Mouse (Mus musculus) limb, embryonic 14.5 days (tissue): ENCODE measurements at regions not wholly inside any gene's neighbourhood (a gene's known extent, or its start where the extent isn't known, plus 50 kb on each side); places are given as distances from the start of the nearest gene placed in this dataset.
"Not testable (repeated sequence)": the region's sequence is repeated elsewhere in the genome, so short reads cannot be mapped to it uniquely, and the experiment has no call there.

Source experiments
- ATAC-seq: fragments of 200-750 bp; cut with Nextera tagmentation; 2 replicates; pipeline ENCODE4 v1.8.0; 2017; ENCODE audit warnings: low read depth, moderate number of reproducible peaks, moderate TSS enrichment; ENCODE audit not compliant: low FRiP score
- DNase-seq: peaks from one replicate; pipeline ENCODE4 v3.0.0-alpha.2; 2015; ENCODE audit warnings: low spot score
- H3K27ac ChIP-seq: fragments of 300-500 bp; sonication (generic); replicated peaks from 2 replicates; pipeline ENCODE4 v1.5.1; 2014; ENCODE audit warnings: low read depth, mild to moderate bottlenecking, low read length, moderate library complexity, mixed read lengths
- H3K27me3 ChIP-seq: fragments of 300-500 bp; sonication (generic); 2 replicates; pipeline ENCODE4 v1.6.1; 2014; ENCODE audit warnings: low read length, mixed read lengths; ENCODE audit not compliant: control insufficient read depth, insufficient read depth
- H3K36me3 ChIP-seq: fragments of 300-500 bp; sonication (generic); 2 replicates; pipeline ENCODE4 v1.6.1; 2014; ENCODE audit warnings: mild to moderate bottlenecking, low read length, moderate library complexity, mixed read lengths; ENCODE audit not compliant: control insufficient read depth, insufficient read depth
- H3K4me1 ChIP-seq: fragments of 300-500 bp; sonication (generic); 2 replicates; pipeline ENCODE4 v1.6.1; 2014; ENCODE audit warnings: antibody characterized with exemption, low read length, mixed read lengths; ENCODE audit not compliant: control insufficient read depth, insufficient read depth
- H3K4me2 ChIP-seq: fragments of 300-500 bp; sonication (generic); replicated peaks from 2 replicates; pipeline ENCODE4 v1.6.1; 2014; ENCODE audit warnings: low read depth, mild to moderate bottlenecking, low read length, moderate library complexity; ENCODE audit not compliant: severe bottlenecking
- H3K4me3 ChIP-seq: fragments of 300-500 bp; sonication (generic); replicated peaks from 2 replicates; pipeline ENCODE4 v1.5.1; 2014; ENCODE audit warnings: low read length
- H3K9ac ChIP-seq: fragments of 300-500 bp; sonication (generic); 2 replicates; pipeline ENCODE4 v1.6.1; 2014; ENCODE audit warnings: mild to moderate bottlenecking, low read depth, low read length, moderate library complexity; ENCODE audit not compliant: severe bottlenecking
- H3K9me3 ChIP-seq: fragments of 300-500 bp; sonication (generic); 2 replicates; pipeline ENCODE4 v1.6.1; 2016; ENCODE audit warnings: low read length; ENCODE audit not compliant: control insufficient read depth
- POLR2A ChIP-seq: fragments of 200-500 bp; IDR thresholded peaks from 2 replicates; pipeline ENCODE4 v1.8.0; 2012; ENCODE audit warnings: inconsistent platforms, mild to moderate bottlenecking, moderate library complexity, borderline replicate concordance; ENCODE audit not compliant: insufficient read depth, insufficient read length; ENCODE audit errors: extremely low read depth
- WGBS: fragments of 180-500 bp; shearing (Covaris S2); extraction: QIAGEN DNeasy Blood & Tissue Kit; methylation state at CpG from one replicate; pipeline ENCODE4 v1.1.7; 2014; 5-methylcytosine and 5-hydroxymethylcytosine counted together

GRCm38 (mm10) chrX:162307646-162308045 lies 148.1 kb upstream of the Nhs start:
- DNase-seq (no peak), ATAC-seq (no peak)
- H3K9me3 ChIP-seq = no peaks in the 10 kb centered on the region
- H3K27ac ChIP-seq = no peak overlapping the region
- no peak overlapping the region for H3K9ac ChIP-seq
- H3K27me3 ChIP-seq = no peaks in the 10 kb centered on the region
- H3K4me1 ChIP-seq = no peaks in the 10 kb centered on the region
- no peak for TF ChIP-seq POLR2A
- WGBS = 64% methylated on average over 2 of the region's 2 CpGs
- H3K36me3 ChIP-seq = no peaks in the 10 kb centered on the region
- no peak overlapping the region for H3K4me3 ChIP-seq
- no peak overlapping the region for H3K4me2 ChIP-seq

- no peak for TF ChIP-seq POLR2A
- no peak for ATAC-seq
- H3K27me3 ChIP-seq = no peaks in the 10 kb centered on the region
Observed at GRCm38 (mm10) chrX:162304145-162304544, 144.6 kb upstream of the Nhs start.

GRCm38 (mm10) chrX:162302788-162303187 lies 143.3 kb upstream of the Nhs start:
- no peak overlapping the region for H3K4me3 ChIP-seq
- H3K27ac ChIP-seq = no peak overlapping the region
- H3K4me1 ChIP-seq = no peaks in the 10 kb centered on the region
- no peak for TF ChIP-seq POLR2A
- H3K27me3 ChIP-seq = no peaks in the 10 kb centered on the region; the same call in 1 of the 2 replicates
- no peaks in the 10 kb centered on the region for H3K9me3 ChIP-seq
- DNase-seq = no peak
- H3K9ac ChIP-seq = no peak overlapping the region
- no peaks in the 10 kb centered on the region for H3K36me3 ChIP-seq
- no peak overlapping the region for H3K4me2 ChIP-seq
- no peak for ATAC-seq

More at GRCm38 (mm10) chrX:162304145-162304544, 144.6 kb upstream of the Nhs start:
- DNase-seq = no peak
- Histone ChIP-seq H3K4me1 (no peaks in the 10 kb centered on the region), H3K4me2 (no peak overlapping the region), H3K9ac (no peak overlapping the region), H3K36me3 (no peaks in the 10 kb centered on the region), H3K4me3 (no peak overlapping the region), H3K9me3 (no peaks in the 10 kb centered on the region), H3K27ac (no peak overlapping the region)

- H3K4me1 ChIP-seq = no peaks in the 10 kb centered on the region
- ATAC-seq (no peak), DNase-seq (no peak)
- H3K4me2 ChIP-seq = no peak overlapping the region
- no peaks in the 10 kb centered on the region for H3K36me3 ChIP-seq
- H3K4me3 ChIP-seq = no peak overlapping the region
- TF ChIP-seq POLR2A = no peak
- no peak overlapping the region for H3K27ac ChIP-seq
- no peaks in the 10 kb centered on the region for H3K9me3 ChIP-seq
- no peak overlapping the region for H3K9ac ChIP-seq
- H3K27me3 ChIP-seq = no peaks in the 10 kb centered on the region
- WGBS = 100% methylated on average over 1 of the region's 1 CpGs
Observed at GRCm38 (mm10) chrX:162291234-162291633, 131.7 kb upstream of the Nhs start.

- H3K9me3 ChIP-seq, H3K4me3 ChIP-seq, H3K4me1 ChIP-seq, H3K36me3 ChIP-seq, H3K27ac ChIP-seq, ATAC-seq, H3K27me3 ChIP-seq, H3K9ac ChIP-seq, H3K4me2 ChIP-seq, DNase-seq: not testable (repeated sequence)
Observed at GRCm38 (mm10) chrX:162286155-162286554, 126.6 kb upstream of the Nhs start.

DNA sequence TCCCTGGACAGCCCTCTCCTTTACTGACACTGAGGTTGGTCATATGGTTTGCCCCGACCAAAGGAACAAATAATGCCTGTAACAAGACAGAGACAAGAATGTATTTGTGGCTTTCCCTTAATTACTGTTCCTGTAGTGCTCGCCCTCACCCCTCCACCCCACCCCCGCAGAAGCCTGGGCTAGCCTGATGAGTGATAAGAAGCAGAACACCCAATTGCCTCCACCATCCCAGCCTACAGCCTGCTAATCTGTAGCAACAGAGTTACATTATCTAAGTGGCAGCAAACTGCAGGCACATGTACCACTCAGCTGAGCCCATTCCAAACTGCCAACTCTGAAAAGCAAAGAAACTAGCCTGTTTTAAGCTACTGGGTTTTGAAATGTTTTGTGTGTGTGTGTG lies 124.7 kb upstream of the Nhs start:
- WGBS = 47% methylated on average over 3 of the region's 3 CpGs
- Histone ChIP-seq H3K4me1 (no peaks in the 10 kb centered on the region), H3K27ac (no peak overlapping the region), H3K9ac (no peak overlapping the region), H3K36me3 (no peaks in the 10 kb centered on the region), H3K9me3 (no peaks in the 10 kb centered on the region), H3K4me3 (no peak overlapping the region), H3K4me2 (no peak overlapping the region), H3K27me3 (no peaks in the 10 kb centered on the region)
- no peak for TF ChIP-seq POLR2A
- DNase-seq = no peak
- ATAC-seq = no peak
